Mouse (Mus musculus): ENCODE data around the gene Map2k7. TPM values are rescaled to one million over a fixed set of nuclear protein-coding genes. Genes with fewer than 3 reads are reported as not detected.
A peak's percentile ranks its signal among the peaks of the same experiment; 100 is the strongest.
"Not testable (repeated sequence)": the region's sequence is repeated elsewhere in the genome, so short reads cannot be mapped to it uniquely, and the experiment has no call there.

Map2k7 gene
- polyA plus RNA-seq, 1 experiment from 2014 or later, result 16.9 TPM

DNA sequence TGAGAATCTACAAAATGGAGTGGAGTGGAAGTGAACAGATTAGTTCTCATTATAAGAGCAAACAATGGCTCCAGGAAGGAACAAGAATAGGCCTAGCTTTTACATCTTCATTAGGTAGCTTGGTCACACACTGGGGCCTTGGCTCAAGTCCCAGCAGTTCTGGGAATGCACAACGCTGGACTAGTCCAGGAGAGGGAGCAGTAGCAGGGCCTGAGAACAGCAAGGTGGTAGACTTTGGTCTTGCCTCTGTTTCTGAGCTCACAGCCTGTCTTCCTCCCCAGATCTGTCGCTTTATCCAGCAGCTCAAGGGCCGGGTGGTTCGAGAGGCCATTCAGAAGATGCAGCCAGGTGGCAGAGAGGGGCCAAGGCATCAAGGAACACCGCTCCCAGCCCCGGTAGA, 15.5 kb downstream of the Map2k7 start:
- Histone ChIP-seq H3K36me3 (ENCODE audit: control insufficient read depth, insufficient read depth, low read length) (peaks cover 31% of the 10 kb centered on the region), H3K4me2 (ENCODE audit: low read length) (peak overlapping the region; percentile 79), H3K9ac (ENCODE audit: low read length) (peak overlapping the region; percentile 90), H3K27me3 (ENCODE audit: control insufficient read depth, insufficient read depth, low read length) (no peaks in the 10 kb centered on the region), H3K4me3 (ENCODE audit: control insufficient read depth in 1 of 2, insufficient read depth in 1 of 2, low read depth in 1 of 2, low read length in 2 of 2) (peak overlapping the region in 1 of 2 experiments; percentile 93; a peak in 2 of 4 replicates), H3K27ac (replicated peaks in 1 of 2; ENCODE audit: control insufficient read depth in 1 of 2, insufficient read depth in 1 of 2, low read depth in 2 of 2, low read length in 2 of 2) (peak overlapping the region in 1 of 2 experiments; percentile 88; a peak in 1 of 4 replicates), H3K9me3 (ENCODE audit: control insufficient read depth, low read length) (no peaks in the 10 kb centered on the region), H3K4me1 (ENCODE audit: control insufficient read depth in 2 of 2, insufficient read depth in 2 of 2, low read length in 2 of 2) (peaks cover 16 to 31% of the 10 kb centered on the region in 2 experiments)
- ATAC-seq (ENCODE audit: insufficient number of reproducible peaks, insufficient read depth, low FRiP score, low read depth), result no peak
- WGBS, result 71% methylated on average over 6 of the region's 6 CpGs

DNA sequence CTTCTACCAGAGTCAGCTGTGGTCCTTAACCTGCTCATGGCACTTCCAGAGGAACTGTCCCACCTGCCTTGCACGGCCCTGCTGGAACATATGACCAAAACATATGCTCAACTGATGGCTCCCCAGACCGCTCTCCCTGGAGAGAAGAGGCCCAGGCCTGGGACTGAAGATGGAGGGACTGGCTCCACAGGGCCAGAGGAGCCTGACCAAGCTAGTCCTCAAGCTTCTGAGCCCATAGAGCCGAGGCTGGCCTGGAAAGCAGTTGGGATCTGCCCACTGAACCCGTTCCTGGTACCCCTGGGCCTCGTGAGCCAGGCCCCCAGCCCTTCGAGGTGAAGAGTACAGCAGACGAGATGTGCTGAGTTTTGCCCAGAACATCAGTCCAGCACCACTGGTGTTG, 16.9 kb downstream of the Map2k7 start:
- not testable (repeated sequence) for H3K9ac ChIP-seq (ENCODE audit: low read length); H3K4me2 ChIP-seq (ENCODE audit: low read length); H3K27ac ChIP-seq (replicated peaks in 1 of 2; ENCODE audit: control insufficient read depth in 1 of 2, insufficient read depth in 1 of 2, low read depth in 2 of 2, low read length in 2 of 2); H3K4me3 ChIP-seq (ENCODE audit: control insufficient read depth in 1 of 2, insufficient read depth in 1 of 2, low read depth in 1 of 2, low read length in 2 of 2); H3K9me3 ChIP-seq (ENCODE audit: control insufficient read depth, low read length); H3K27me3 ChIP-seq (ENCODE audit: control insufficient read depth, insufficient read depth, low read length); ATAC-seq (ENCODE audit: insufficient number of reproducible peaks, insufficient read depth, low FRiP score, low read depth)
- 88% methylated on average over 7 of the region's 7 CpGs for WGBS
- peaks cover 39% of the 10 kb centered on the region for H3K36me3 ChIP-seq (ENCODE audit: control insufficient read depth, insufficient read depth, low read length)
- peaks cover 15 to 25% of the 10 kb centered on the region in 2 experiments for H3K4me1 ChIP-seq (ENCODE audit: control insufficient read depth in 2 of 2, insufficient read depth in 2 of 2, low read length in 2 of 2)

DNA sequence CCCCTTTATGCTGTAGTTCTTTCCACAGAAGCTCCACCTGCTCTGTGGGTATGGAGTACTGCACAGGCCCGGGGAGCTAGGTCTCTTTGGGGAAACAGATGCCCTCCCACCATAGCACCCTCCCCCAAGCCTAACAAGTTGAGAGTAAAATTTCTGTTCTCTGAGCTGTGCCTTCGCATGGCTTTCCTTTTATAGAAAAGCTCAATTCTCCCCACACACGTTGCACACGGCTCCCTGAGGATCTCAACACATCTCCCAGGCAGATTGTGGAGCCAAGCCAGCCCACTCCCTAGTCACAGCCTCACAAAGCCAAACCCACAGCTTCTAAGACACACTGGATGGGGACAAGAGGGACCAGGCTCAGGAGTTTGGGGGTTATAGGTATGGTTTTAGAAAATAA, 18.4 kb downstream of the Map2k7 start:
- Histone ChIP-seq H3K4me2 (ENCODE audit: low read length) (no peak overlapping the region), H3K4me3 (ENCODE audit: control insufficient read depth in 1 of 2, insufficient read depth in 1 of 2, low read depth in 1 of 2, low read length in 2 of 2) (no peak overlapping the region), H3K9ac (ENCODE audit: low read length) (0 out of 2 replicates have a peak overlapping the region, but pooled peaks have one; percentile 12), H3K27ac (replicated peaks in 1 of 2; ENCODE audit: control insufficient read depth in 1 of 2, insufficient read depth in 1 of 2, low read depth in 2 of 2, low read length in 2 of 2) (no peak overlapping the region), H3K4me1 (ENCODE audit: control insufficient read depth in 2 of 2, insufficient read depth in 2 of 2, low read length in 2 of 2) (peaks cover 15 to 25% of the 10 kb centered on the region in 2 experiments), H3K36me3 (ENCODE audit: control insufficient read depth, insufficient read depth, low read length) (peaks cover 53% of the 10 kb centered on the region), H3K27me3 (ENCODE audit: control insufficient read depth, insufficient read depth, low read length) (no peaks in the 10 kb centered on the region), H3K9me3 (ENCODE audit: control insufficient read depth, low read length) (no peaks in the 10 kb centered on the region)
- 31% methylated on average over 4 of the region's 4 CpGs for WGBS
- ATAC-seq (ENCODE audit: insufficient number of reproducible peaks, insufficient read depth, low FRiP score, low read depth), result no peak

DNA sequence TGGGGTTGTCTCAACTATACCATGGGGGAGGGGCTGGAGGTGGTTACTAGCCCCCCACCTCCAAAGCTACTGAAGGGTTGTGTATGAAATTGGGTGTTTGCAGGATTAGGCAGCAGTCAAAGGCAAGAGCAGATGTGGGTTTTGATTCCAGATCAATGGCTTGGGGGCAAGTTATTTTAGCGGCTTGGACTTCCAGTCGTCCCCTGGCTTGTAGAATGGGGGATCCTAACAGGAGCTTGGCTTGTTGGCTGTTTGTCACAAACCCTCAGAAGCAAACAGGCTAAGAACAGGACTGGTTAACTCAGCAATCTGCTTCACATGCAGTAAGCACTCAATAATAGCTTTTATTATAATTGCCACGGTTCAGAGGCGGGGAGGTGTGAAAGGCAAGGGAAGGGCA, 18.8 kb downstream of the Map2k7 start:
- no peak overlapping the region; the same call in 1 of the 2 replicates for H3K4me2 ChIP-seq (ENCODE audit: low read length)
- ATAC-seq (ENCODE audit: insufficient number of reproducible peaks, insufficient read depth, low FRiP score, low read depth), result no peak

DNA sequence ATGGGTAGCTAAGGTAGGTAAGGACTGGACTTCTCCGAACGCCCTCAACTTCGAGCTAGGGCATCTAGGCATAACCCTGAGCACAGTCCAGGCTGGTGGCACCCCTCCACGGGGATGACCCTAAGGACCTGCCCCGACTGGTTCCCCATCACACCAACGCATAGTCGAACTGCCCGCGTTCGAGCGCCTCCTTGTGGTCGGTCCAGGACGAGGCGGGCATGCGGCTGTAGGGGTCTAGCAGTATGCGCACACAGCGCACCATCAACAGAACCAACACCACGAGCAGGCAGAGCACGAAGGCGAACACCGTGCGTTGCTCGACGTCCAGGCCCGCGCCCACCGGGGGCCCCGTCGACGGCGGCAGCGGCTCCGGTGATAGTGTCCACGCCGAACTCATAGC, 19.7 kb downstream of the Map2k7 start:
- Histone ChIP-seq H3K27me3 (ENCODE audit: control insufficient read depth, insufficient read depth, low read length) (no peaks in the 10 kb centered on the region), H3K4me3 (ENCODE audit: control insufficient read depth in 1 of 2, insufficient read depth in 1 of 2, low read depth in 1 of 2, low read length in 2 of 2) (peak overlapping the region; percentile 77 to 83), H3K9me3 (ENCODE audit: control insufficient read depth, low read length) (no peaks in the 10 kb centered on the region), H3K9ac (ENCODE audit: low read length) (peak overlapping the region; percentile 83), H3K36me3 (ENCODE audit: control insufficient read depth, insufficient read depth, low read length) (peaks cover 67% of the 10 kb centered on the region), H3K4me1 (ENCODE audit: control insufficient read depth in 2 of 2, insufficient read depth in 2 of 2, low read length in 2 of 2) (peaks cover 11 to 20% of the 10 kb centered on the region in 2 experiments), H3K4me2 (ENCODE audit: low read length) (peak overlapping the region; percentile 98), H3K27ac (replicated peaks in 1 of 2; ENCODE audit: control insufficient read depth in 1 of 2, insufficient read depth in 1 of 2, low read depth in 2 of 2, low read length in 2 of 2) (no peak overlapping the region)
- peak; percentile 46; the same call in 1 of the 2 replicates for ATAC-seq (ENCODE audit: insufficient number of reproducible peaks, insufficient read depth, low FRiP score, low read depth)
- WGBS, result 3% methylated on average over 34 of the region's 35 CpGs

More for the DNA sequence above, 18.8 kb downstream of the Map2k7 start:
- Histone ChIP-seq H3K9ac (ENCODE audit: low read length) (0 out of 2 replicates have a peak overlapping the region, but pooled peaks have one; percentile 12), H3K4me3 (ENCODE audit: control insufficient read depth in 1 of 2, insufficient read depth in 1 of 2, low read depth in 1 of 2, low read length in 2 of 2) (no peak overlapping the region), H3K9me3 (ENCODE audit: control insufficient read depth, low read length) (no peaks in the 10 kb centered on the region), H3K4me1 (ENCODE audit: control insufficient read depth in 2 of 2, insufficient read depth in 2 of 2, low read length in 2 of 2) (peaks cover 14 to 23% of the 10 kb centered on the region in 2 experiments), H3K27ac (replicated peaks in 1 of 2; ENCODE audit: control insufficient read depth in 1 of 2, insufficient read depth in 1 of 2, low read depth in 2 of 2, low read length in 2 of 2) (no peak overlapping the region), H3K36me3 (ENCODE audit: control insufficient read depth, insufficient read depth, low read length) (peaks cover 58% of the 10 kb centered on the region), H3K27me3 (ENCODE audit: control insufficient read depth, insufficient read depth, low read length) (no peaks in the 10 kb centered on the region)
- 88% methylated on average over 4 of the region's 4 CpGs for WGBS

DNA sequence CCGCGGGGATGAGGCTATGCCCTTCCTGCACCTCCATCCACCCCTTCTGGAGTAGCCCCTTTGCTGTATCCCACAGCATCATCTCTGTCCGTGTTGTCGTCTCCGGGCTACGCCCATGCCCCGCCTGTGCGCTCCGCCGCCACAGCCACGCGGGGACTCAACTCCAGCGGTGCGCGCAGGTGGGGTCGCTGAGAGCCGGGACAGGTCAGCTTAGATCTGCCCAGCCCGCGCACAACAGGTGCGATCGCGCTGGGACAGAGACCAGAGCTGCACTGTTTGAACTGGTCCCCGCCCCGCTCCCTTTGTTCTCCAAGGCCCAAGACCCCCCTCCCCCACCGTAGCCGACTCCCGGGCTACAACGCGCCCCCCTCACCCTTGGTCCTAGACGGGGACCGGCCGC, 20.1 kb downstream of the Map2k7 start:
- WGBS, result 1% methylated on average over 32 of the region's 32 CpGs
- H3K4me2 ChIP-seq (ENCODE audit: low read length), result peak overlapping the region; percentile 98
- no peaks in the 10 kb centered on the region for H3K27me3 ChIP-seq (ENCODE audit: control insufficient read depth, insufficient read depth, low read length)
- peak overlapping the region; percentile 61 to 65 for H3K27ac ChIP-seq (replicated peaks in 1 of 2; ENCODE audit: control insufficient read depth in 1 of 2, insufficient read depth in 1 of 2, low read depth in 2 of 2, low read length in 2 of 2)
- peak; percentile 65 for ATAC-seq (ENCODE audit: insufficient number of reproducible peaks, insufficient read depth, low FRiP score, low read depth)
- H3K36me3 ChIP-seq (ENCODE audit: control insufficient read depth, insufficient read depth, low read length), result peaks cover 71% of the 10 kb centered on the region
- peaks cover 11 to 19% of the 10 kb centered on the region in 2 experiments for H3K4me1 ChIP-seq (ENCODE audit: control insufficient read depth in 2 of 2, insufficient read depth in 2 of 2, low read length in 2 of 2)
- no peaks in the 10 kb centered on the region for H3K9me3 ChIP-seq (ENCODE audit: control insufficient read depth, low read length)
- peak overlapping the region; percentile 83 for H3K9ac ChIP-seq (ENCODE audit: low read length)
- H3K4me3 ChIP-seq (ENCODE audit: control insufficient read depth in 1 of 2, insufficient read depth in 1 of 2, low read depth in 1 of 2, low read length in 2 of 2), result peak overlapping the region; percentile 77 to 83

DNA sequence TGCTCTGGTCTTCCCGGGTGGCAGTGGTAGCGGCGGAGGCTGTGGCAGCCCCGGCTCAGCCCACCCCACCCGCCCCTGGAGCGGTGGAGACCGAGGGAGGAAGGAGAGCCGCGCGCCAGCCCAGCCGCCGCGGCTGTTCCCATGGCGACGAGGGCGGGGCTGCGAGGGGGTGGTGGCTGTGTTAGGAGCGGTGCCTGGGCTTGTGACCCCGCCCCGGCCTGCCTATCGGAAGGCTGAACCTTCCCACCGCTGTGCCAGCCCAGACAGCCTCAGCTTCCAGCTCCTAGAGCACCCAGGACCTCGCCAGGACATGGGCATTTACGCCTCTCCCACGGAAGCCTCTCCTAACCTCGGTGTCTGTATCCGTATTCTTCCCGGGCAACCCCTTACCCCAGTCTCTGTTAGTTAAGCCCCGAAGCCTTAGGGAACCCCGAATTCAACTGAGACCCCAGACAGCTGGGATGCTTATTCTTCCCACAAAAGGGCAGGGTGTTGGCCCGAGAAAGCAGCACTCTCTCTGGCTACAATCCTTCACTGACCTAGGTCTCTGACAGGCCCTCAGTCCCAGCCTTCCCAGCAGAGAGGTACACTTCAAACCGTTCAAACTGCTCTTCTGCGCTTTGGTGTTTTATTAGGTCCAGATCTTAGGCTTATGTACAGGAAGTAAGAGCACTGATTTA, 20.7 kb downstream of the Map2k7 start, which contains the start of gene Ctxn1:
Gene Ctxn1 (minus strand): TSS at position 150 of the 680 bp plus-strand sequence.
- WGBS, result 7% methylated on average over 32 of the region's 33 CpGs
- Histone ChIP-seq H3K36me3 (ENCODE audit: control insufficient read depth, insufficient read depth, low read length) (peaks cover 77% of the 10 kb centered on the region), H3K4me2 (ENCODE audit: low read length) (peak within 1 kb of the TSS; percentile 98), H3K4me1 (ENCODE audit: control insufficient read depth in 2 of 2, insufficient read depth in 2 of 2, low read length in 2 of 2) (peaks cover 8 to 13% of the 10 kb centered on the region in 2 experiments; a peak in 3 of 4 replicates), H3K4me3 (ENCODE audit: control insufficient read depth in 1 of 2, insufficient read depth in 1 of 2, low read depth in 1 of 2, low read length in 2 of 2) (peak within 1 kb of the TSS; percentile 77 to 83), H3K9ac (ENCODE audit: low read length) (peak within 1 kb of the TSS; percentile 83), H3K27me3 (ENCODE audit: control insufficient read depth, insufficient read depth, low read length) (no peaks in the 10 kb centered on the region), H3K9me3 (ENCODE audit: control insufficient read depth, low read length) (no peaks in the 10 kb centered on the region), H3K27ac (replicated peaks in 1 of 2; ENCODE audit: control insufficient read depth in 1 of 2, insufficient read depth in 1 of 2, low read depth in 2 of 2, low read length in 2 of 2) (peak within 1 kb of the TSS; percentile 61 to 65)
- peak; percentile 90 for ATAC-seq (ENCODE audit: insufficient number of reproducible peaks, insufficient read depth, low FRiP score, low read depth)

Measured in heart, embryonic 14.5 days (tissue).